Mouse (Mus musculus) stomach, embryonic 14.5 days (tissue): ENCODE measurements at regions not wholly inside any gene's neighbourhood (a gene's known extent, or its start where the extent isn't known, plus 50 kb on each side); places are given as distances from the start of the nearest gene placed in this dataset.
A peak's percentile ranks its signal among the peaks of the same experiment; 100 is the strongest.

Source experiments
- ATAC-seq: fragments of 200-750 bp; cut with Nextera tagmentation; 2 replicates; pipeline ENCODE4 v1.8.0; 2017; ENCODE audit warnings: low read depth, moderate TSS enrichment; ENCODE audit not compliant: insufficient number of reproducible peaks, insufficient read depth, low FRiP score
- H3K27ac ChIP-seq: fragments of 300-500 bp; sonication (generic); 2 replicates; pipeline ENCODE4 v1.5.1; 2014; ENCODE audit warnings: mild to moderate bottlenecking, low read length, moderate library complexity, mixed read lengths
- H3K27me3 ChIP-seq: fragments of 300-500 bp; sonication (generic); 2 replicates; pipeline ENCODE4 v1.6.1; 2014; ENCODE audit warnings: low read length, control low read depth, mixed read lengths; ENCODE audit not compliant: control insufficient read depth, insufficient read depth
- H3K36me3 ChIP-seq: fragments of 300-500 bp; sonication (generic); 2 replicates; pipeline ENCODE4 v1.6.1; 2014; ENCODE audit warnings: mild to moderate bottlenecking, control low read depth, low read length, moderate library complexity, mixed read lengths; ENCODE audit not compliant: control insufficient read depth, insufficient read depth
- H3K4me1 ChIP-seq: fragments of 300-500 bp; sonication (generic); 2 replicates; pipeline ENCODE4 v1.6.1; 2014; ENCODE audit warnings: low read length, control low read depth, mixed read lengths; ENCODE audit not compliant: control insufficient read depth, insufficient read depth
- H3K4me2 ChIP-seq: fragments of 300-500 bp; sonication (generic); replicated peaks from 2 replicates; pipeline ENCODE4 v1.6.1; 2014; ENCODE audit warnings: low read depth, low read length, control low read depth
- H3K4me3 ChIP-seq: fragments of 300-500 bp; sonication (generic); 2 replicates; pipeline ENCODE4 v1.5.1; 2014; ENCODE audit warnings: low read depth, low read length, control low read depth
- H3K9ac ChIP-seq: fragments of 300-500 bp; sonication (generic); replicated peaks from 2 replicates; pipeline ENCODE4 v1.6.1; 2014; ENCODE audit warnings: low read depth, mild to moderate bottlenecking, control low read depth, low read length, moderate library complexity, mixed read lengths
- H3K9me3 ChIP-seq: fragments of 300-500 bp; sonication (generic); 2 replicates; pipeline ENCODE4 v1.6.1; 2016; ENCODE audit warnings: low read depth, low read length, control low read depth; ENCODE audit not compliant: control insufficient read depth
- WGBS: fragments of 180-500 bp; shearing (Covaris S2); extraction: QIAGEN DNeasy Blood & Tissue Kit; methylation state at CpG from one replicate; pipeline ENCODE4 v1.1.7; 2014; 5-methylcytosine and 5-hydroxymethylcytosine counted together

GRCm38 (mm10) chr11:35023813-35024212 is 97.2 kb upstream of the Slit3 start:
- H3K36me3 ChIP-seq = no peaks in the 10 kb centered on the region
- ATAC-seq = no peak
- no peak overlapping the region for H3K27ac ChIP-seq
- H3K4me1 ChIP-seq = peaks cover 3% of the 10 kb centered on the region; the same call in 1 of the 2 replicates
- no peak overlapping the region for H3K4me2 ChIP-seq
- H3K9me3 ChIP-seq = no peaks in the 10 kb centered on the region
- H3K27me3 ChIP-seq = no peaks in the 10 kb centered on the region
- H3K4me3 ChIP-seq = no peak overlapping the region
- H3K9ac ChIP-seq = no peak overlapping the region
- 80% methylated on average over 4 of the region's 4 CpGs for WGBS

- Histone ChIP-seq H3K27ac (no peak overlapping the region), H3K9ac (no peak overlapping the region), H3K4me2 (no peak overlapping the region), H3K9me3 (no peaks in the 10 kb centered on the region), H3K4me1 (peaks cover 3% of the 10 kb centered on the region; the same call in 1 of the 2 replicates), H3K4me3 (no peak overlapping the region), H3K27me3 (no peaks in the 10 kb centered on the region), H3K36me3 (no peaks in the 10 kb centered on the region)
- ATAC-seq = no peak
- WGBS = 67% methylated on average over 3 of the region's 3 CpGs
Observed at GRCm38 (mm10) chr11:35021990-35022625, 98.9 kb upstream of the Slit3 start.

- WGBS = 33% methylated on average over 3 of the region's 3 CpGs
- H3K36me3 ChIP-seq = no peaks in the 10 kb centered on the region
- ATAC-seq = no peak
- H3K4me2 ChIP-seq = no peak overlapping the region
- no peak overlapping the region for H3K4me3 ChIP-seq
- H3K4me1 ChIP-seq = no peaks in the 10 kb centered on the region
- no peaks in the 10 kb centered on the region for H3K27me3 ChIP-seq
- no peak overlapping the region for H3K27ac ChIP-seq
- H3K9ac ChIP-seq = no peak overlapping the region
- no peaks in the 10 kb centered on the region for H3K9me3 ChIP-seq
Observed at GRCm38 (mm10) chr11:35016998-35017397, 104.0 kb upstream of the Slit3 start.

- peak overlapping the region; percentile 16; the same call in 1 of the 2 replicates for H3K4me2 ChIP-seq
- no peaks in the 10 kb centered on the region for H3K9me3 ChIP-seq
- H3K9ac ChIP-seq = no peak overlapping the region
- 20% methylated on average over 24 of the region's 24 CpGs for WGBS
- H3K4me3 ChIP-seq = no peak overlapping the region
- H3K36me3 ChIP-seq = no peaks in the 10 kb centered on the region
- ATAC-seq = peak; percentile 72; the same call in 1 of the 2 replicates
- H3K4me1 ChIP-seq = peaks cover 3% of the 10 kb centered on the region; the same call in 1 of the 2 replicates
- no peaks in the 10 kb centered on the region for H3K27me3 ChIP-seq
- peak overlapping the region; percentile 66 for H3K27ac ChIP-seq
Observed at GRCm38 (mm10) chr11:35011521-35012476, 109.2 kb upstream of the Slit3 start.

- no peak overlapping the region for H3K4me3 ChIP-seq
- no peaks in the 10 kb centered on the region for H3K27me3 ChIP-seq
- no peak overlapping the region for H3K9ac ChIP-seq
- peaks cover 3% of the 10 kb centered on the region; the same call in 1 of the 2 replicates for H3K4me1 ChIP-seq
- peak overlapping the region; percentile 39; the same call in 1 of the 2 replicates for H3K27ac ChIP-seq
- peak overlapping the region; percentile 34 for H3K4me2 ChIP-seq
- 24% methylated on average over 20 of the region's 20 CpGs for WGBS
- no peaks in the 10 kb centered on the region for H3K36me3 ChIP-seq
- no peaks in the 10 kb centered on the region for H3K9me3 ChIP-seq
- ATAC-seq = peak; percentile 78
Observed at GRCm38 (mm10) chr11:35006773-35007567, 114.1 kb upstream of the Slit3 start.

GRCm38 (mm10) chr11:35005143-35005542 is 115.9 kb upstream of the Slit3 start:
- Histone ChIP-seq H3K27ac (no peak overlapping the region), H3K4me3 (no peak overlapping the region), H3K4me1 (peaks cover 3% of the 10 kb centered on the region; the same call in 1 of the 2 replicates), H3K36me3 (no peaks in the 10 kb centered on the region), H3K9me3 (no peaks in the 10 kb centered on the region), H3K4me2 (no peak overlapping the region), H3K9ac (no peak overlapping the region), H3K27me3 (no peaks in the 10 kb centered on the region)
- no peak for ATAC-seq
- WGBS = 85% methylated on average over 3 of the region's 3 CpGs

GRCm38 (mm10) chr11:35004431-35004830 is 116.6 kb upstream of the Slit3 start:
- peaks cover 3% of the 10 kb centered on the region; the same call in 1 of the 2 replicates for H3K4me1 ChIP-seq
- no peak overlapping the region for H3K9ac ChIP-seq
- H3K36me3 ChIP-seq = no peaks in the 10 kb centered on the region
- no peak overlapping the region for H3K4me3 ChIP-seq
- 57% methylated on average over 1 of the region's 1 CpGs for WGBS
- no peaks in the 10 kb centered on the region for H3K27me3 ChIP-seq
- ATAC-seq = no peak
- H3K9me3 ChIP-seq = no peaks in the 10 kb centered on the region
- H3K4me2 ChIP-seq = no peak overlapping the region
- H3K27ac ChIP-seq = no peak overlapping the region

GRCm38 (mm10) chr11:35003956-35004355 is 117.1 kb upstream of the Slit3 start:
- no peak overlapping the region for H3K27ac ChIP-seq
- no peaks in the 10 kb centered on the region for H3K9me3 ChIP-seq
- H3K27me3 ChIP-seq = no peaks in the 10 kb centered on the region
- no peak overlapping the region for H3K9ac ChIP-seq
- H3K4me1 ChIP-seq = peaks cover 3% of the 10 kb centered on the region; the same call in 1 of the 2 replicates
- ATAC-seq = no peak
- 23% methylated on average over 3 of the region's 3 CpGs for WGBS
- no peak overlapping the region for H3K4me2 ChIP-seq
- H3K4me3 ChIP-seq = no peak overlapping the region
- no peaks in the 10 kb centered on the region for H3K36me3 ChIP-seq
